Mouse (Mus musculus): Measurements from ENCODE around the gene Gpr135. TPM values are rescaled to one million over a fixed set of nuclear protein-coding genes. Genes with fewer than 3 reads are reported as not detected.
A peak's percentile ranks its signal among the peaks of the same experiment; 100 is the strongest.
"Not testable (repeated sequence)": the region's sequence is repeated elsewhere in the genome, so short reads cannot be mapped to it uniquely, and the experiment has no call there.

The Gpr135 gene
- total RNA-seq, 1 experiment from 2014 or later: not detected

DNA sequence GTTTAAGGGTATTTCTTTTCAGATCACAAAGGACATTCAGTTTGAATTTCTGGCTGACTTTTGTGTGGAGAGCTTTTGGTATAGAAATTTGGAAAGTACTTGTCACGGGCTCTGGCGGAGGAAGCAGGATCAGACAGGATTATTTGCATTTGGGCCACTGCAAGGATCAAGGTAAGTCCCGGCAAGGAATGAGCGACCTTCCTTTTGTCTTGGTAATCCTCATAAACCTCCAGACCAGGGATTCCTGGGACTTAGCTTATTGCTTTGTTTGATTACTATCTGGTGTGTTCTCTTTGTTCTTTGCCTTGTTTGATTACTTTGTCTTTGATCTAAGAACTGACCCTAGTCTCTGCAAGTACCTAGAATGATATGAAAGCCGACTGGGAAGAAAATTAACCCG lies 17.1 kb downstream of the Gpr135 start:
- ATAC-seq (replicated peaks; ENCODE audit: low read depth, poor library complexity, severe bottlenecking): no peak

DNA sequence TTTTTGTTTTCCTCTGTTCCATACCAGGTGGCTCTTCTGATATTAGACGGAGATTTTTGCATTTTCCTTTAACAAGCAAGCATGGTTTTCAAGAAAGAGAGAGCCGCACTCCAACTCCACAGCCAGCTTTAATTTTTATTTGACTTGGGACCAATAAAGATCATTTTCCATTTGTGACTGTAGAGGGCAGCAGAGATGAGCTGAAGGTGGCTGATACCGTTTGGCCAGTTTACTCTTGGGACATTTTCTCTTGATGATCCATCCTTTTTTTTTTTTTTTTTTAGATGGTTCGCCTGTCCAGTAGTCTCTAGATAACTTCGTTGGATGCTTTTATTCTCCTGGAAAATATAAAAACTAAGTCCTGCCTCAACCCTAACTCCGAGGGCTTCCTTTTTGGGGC lies 17.6 kb downstream of the Gpr135 start:
- 0 out of 2 replicates have a peak, but pooled peaks have one; percentile 36 for ATAC-seq (replicated peaks; ENCODE audit: low read depth, poor library complexity, severe bottlenecking)

DNA sequence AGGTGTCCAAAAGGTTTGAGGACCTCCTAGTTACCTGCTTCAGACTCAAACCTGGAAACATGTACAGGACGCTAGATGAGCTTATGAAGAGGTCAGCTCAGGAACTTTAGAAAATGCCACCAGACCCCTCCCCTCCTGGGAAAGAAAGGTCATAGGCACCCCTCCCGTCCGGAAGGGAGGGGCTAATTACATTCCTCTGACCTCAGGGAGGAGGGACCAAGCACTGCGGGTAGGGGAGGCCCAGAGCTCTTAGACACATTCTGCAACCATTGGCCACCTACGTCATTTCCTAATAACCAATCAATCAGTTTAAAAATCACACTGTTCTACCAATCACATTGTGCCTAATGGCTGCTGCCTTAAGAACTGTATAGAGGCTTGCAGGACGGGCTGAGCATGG lies 18.4 kb downstream of the Gpr135 start:
- ATAC-seq (replicated peaks; ENCODE audit: low read depth, poor library complexity, severe bottlenecking): no peak

DNA sequence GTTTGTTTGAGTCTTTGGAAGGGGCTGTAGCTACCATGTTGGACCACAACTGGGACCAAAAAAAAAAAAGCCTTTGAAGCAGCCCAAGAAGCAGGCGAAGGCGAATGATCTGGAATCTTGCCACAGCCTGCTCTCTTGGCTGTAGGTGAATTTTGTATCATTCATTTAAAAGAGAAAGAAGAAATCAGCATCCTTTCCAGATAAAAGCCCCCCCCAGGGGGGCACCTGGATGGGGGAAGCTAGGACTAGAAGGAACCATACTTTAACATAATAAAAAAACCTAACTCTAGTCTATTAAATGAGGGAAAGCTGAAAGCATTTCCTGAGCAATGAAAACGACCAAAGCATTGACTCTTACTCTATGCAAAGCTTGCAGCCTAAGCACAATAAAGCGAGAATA lies 20.1 kb downstream of the Gpr135 start:
- no peak for ATAC-seq (replicated peaks; ENCODE audit: low read depth, poor library complexity, severe bottlenecking)

DNA sequence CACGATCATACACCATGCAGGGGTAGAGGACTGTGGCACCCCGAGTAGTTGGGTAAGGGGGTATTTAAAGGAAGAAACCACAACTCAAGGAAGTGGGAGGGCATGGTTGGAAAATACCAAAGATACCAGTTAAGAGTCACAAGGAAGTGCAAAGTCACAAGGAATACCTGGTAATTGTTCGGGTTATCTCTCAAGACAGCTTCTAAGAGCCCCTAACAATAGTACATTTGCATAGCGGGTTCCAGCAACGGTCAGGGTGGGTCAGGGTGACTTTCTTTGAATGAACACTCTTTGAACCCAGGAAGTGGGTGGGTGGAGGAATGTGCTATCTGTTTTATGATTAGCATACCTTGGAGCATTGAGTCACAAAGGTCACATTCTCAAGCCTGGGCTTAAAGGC lies 20.8 kb downstream of the Gpr135 start:
- not testable (repeated sequence) for ATAC-seq (replicated peaks; ENCODE audit: low read depth, poor library complexity, severe bottlenecking)

DNA sequence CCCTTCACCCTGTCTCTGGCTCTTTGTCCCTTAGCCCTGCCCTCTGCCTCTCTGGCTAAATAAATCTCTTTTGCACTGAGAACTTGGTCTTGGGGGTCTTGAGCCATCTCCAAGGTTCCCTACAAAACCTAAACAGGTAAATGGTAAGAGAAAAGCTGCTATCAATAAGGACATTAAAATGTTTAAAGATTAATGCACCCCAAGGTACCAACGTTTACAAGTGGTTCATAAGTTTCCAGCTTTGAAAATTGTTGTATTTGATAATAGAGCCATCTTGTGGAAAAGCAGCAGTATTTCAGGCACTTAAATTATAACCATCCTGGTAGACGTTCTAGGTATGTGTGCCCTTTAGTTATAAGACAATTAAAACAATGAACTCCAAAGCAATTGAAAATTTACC lies 23.4 kb downstream of the Gpr135 start:
- peak; percentile 65; the same call in 1 of the 2 replicates for ATAC-seq (replicated peaks; ENCODE audit: low read depth, poor library complexity, severe bottlenecking)

DNA sequence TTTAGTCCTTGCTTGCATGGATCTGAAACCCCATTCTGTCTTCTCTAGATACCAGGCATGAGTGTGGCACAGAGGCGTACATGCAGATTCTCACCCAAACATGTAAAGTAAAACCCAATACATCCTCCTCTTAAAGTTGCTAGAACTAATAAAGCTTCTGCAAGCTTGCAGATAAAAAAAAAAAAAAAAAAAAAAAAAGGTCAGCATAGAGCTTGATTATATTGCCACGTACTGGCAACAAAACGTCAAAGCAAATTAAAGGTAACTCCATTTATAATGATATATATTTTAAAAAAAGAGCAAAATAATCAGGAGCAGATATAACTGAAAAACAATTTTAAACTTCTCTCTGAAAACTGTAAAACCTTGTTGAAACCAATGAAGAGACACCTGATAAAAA lies 29.7 kb downstream of the Gpr135 start:
- no peak for ATAC-seq (replicated peaks; ENCODE audit: low read depth, poor library complexity, severe bottlenecking)

DNA sequence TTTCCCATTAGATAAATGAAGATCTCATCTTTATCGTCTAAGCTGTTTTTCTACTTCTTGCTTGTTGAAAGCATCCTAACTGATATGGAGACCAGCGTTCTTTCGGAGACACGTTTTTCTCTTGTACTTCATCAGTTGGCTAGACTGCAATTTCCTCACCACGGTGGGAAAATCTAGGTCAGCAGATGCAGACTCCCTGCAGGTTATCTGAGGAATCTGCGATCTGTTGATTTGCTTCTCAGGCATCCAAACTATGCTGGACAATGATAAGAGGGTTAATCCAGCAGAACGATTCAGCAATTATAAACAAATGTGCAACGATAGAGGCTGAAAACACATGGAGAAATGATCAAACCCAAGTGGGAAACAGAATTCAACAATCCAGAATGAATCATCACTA lies 31.4 kb downstream of the Gpr135 start:
- no peak for ATAC-seq (replicated peaks; ENCODE audit: low read depth, poor library complexity, severe bottlenecking)

DNA sequence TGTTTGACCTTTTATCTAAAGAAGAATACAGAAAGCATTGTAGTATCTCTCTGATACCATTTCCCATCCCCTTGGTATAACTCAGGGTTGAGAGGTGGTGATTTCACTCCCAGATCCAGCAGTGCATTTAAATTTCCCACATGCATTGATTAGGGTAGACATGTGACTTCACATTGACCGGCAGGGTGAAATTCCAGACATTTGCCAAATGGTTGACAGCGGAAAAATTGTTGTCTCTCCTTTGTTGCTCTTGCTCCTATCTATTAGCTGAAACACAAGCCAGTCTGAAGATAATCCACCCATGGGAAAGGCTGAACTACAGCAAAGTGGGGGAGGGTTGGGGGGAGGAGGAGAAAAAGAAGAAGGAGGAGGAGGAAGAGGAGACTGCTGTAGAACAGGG lies 32.1 kb downstream of the Gpr135 start:
- ATAC-seq (replicated peaks; ENCODE audit: low read depth, poor library complexity, severe bottlenecking): no peak

DNA sequence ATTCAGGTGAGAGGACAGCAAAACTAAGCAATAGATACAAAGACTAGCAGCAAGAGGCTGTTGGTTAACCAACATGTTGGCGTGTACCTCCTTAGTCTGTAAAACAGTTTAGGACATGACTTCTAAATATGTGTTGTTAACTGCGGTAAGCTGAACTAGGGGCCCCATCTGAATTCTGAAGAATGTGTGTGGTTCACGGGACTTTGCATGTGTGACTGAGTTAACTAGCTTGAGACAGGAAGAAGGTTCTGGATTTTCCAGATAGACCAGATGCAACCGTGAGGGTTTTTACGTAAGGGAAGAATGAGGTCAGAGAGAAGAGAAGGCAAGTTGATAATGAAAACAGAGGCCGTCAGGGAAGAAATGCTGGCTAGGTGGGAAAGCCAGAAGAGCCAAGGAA lies 33.9 kb downstream of the Gpr135 start:
- no peak for ATAC-seq (replicated peaks; ENCODE audit: low read depth, poor library complexity, severe bottlenecking)

DNA sequence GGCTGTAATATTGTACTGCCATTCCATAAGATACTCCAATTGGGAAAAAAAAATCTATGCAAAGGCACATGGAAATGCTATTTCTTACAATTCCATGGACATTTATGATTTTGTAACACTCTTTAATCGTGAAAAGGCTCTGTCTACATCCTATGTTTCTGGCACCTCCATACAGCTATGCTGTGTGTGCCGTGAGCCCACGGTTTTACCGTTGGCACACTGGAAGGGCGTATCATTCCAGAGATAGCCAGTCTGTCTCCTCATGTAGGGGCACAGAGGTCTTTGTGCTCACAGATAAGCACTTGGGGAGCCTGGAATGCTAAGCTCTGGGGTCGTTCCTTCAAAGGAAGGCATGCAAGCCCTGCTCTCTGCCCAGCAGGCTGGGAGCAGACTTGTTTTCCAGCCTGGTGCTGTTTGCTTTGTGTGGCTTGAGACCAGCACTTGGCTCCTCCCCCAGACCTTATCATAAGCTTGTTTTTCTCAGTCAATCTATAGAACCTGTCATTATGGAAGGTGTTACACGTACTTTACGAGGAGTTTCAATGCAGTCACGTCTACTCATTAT lies 34.7 kb downstream of the Gpr135 start:
- ATAC-seq (replicated peaks; ENCODE audit: low read depth, poor library complexity, severe bottlenecking): no peak

DNA sequence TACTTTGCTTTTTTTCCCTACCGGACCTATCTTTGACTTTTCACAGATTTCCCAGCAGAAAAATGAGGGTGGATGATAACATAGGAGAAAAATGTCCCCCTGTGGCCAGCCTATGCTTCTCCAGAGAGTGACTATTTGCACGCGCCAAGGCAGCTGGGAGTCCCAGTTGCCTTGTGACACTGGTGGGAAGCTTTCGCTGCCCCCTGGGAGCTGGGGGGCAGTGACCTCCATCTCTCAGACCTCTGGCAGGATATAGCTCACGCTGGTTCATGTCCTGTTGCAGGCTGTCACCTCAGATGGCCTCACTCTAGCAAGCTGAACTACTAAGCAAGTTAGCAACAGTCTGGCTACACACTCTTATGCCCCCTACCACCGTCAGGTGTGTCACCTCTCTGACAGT lies 39.1 kb downstream of the Gpr135 start:
- ATAC-seq (replicated peaks; ENCODE audit: low read depth, poor library complexity, severe bottlenecking): no peak

DNA sequence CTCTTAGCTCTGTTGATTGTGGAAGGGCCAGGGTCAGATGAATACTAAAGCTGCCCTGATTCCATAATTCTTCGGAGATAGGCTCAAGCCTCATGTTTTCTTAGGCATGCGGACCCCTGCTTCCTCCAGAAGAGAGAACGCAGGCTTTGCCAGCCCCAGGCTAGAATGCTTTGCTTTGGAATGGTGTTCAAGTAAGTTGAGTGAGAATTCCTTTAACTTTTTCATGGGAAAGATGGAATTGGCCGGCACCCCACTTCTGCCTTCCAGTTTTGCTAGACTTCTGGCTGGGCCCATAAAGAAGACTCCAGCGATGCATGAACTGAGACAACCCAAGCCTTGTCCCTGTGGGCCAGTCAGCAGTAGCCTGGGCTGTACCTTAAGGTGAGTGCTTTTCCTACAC lies 39.8 kb downstream of the Gpr135 start:
- no peak for ATAC-seq (replicated peaks; ENCODE audit: low read depth, poor library complexity, severe bottlenecking)

DNA sequence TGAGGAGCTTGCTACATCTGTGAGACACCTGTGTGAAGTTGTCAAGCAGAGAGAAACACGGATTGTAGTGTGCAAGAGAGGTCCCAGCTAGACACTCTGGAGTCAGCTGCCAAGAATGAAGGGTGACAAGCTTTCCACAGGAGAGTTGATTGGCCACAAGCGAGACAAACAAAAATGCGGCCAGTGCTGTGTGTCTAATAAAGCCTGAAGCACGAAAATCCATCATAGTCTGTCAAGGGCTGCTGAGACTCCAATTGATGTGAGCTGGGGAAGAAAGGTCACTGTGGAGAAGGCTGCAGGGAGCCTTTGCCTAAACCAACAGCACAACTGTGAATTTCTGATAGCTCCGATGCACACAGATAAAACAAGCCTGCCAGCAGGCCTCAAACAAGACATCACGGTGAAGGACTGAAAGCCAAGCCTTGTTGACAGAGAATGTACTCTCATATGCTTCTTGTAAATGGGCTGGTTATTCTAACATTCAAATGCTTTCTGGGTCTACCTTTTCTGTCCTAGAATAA lies 45.6 kb downstream of the Gpr135 start:
- no peak for ATAC-seq (replicated peaks; ENCODE audit: low read depth, poor library complexity, severe bottlenecking)

DNA sequence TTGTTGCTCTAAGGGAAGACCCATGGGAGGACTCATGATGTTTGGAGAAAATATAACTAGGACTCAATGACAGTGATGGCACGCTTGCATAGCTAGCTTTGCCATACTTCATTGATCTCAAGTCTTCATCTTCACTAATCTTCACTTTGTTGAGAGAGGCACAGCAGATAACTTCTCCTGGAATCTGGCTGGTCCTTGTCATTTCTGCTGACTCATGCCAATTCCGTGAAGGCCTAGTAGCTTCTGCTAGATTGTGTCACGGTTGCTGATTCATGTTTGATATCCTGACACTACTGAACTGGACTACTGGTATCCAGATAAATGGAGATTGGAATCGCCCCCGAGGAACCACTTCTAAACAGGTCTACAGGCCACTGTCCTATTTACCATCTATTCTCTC lies 47.4 kb downstream of the Gpr135 start:
- no peak for ATAC-seq (replicated peaks; ENCODE audit: low read depth, poor library complexity, severe bottlenecking)

DNA sequence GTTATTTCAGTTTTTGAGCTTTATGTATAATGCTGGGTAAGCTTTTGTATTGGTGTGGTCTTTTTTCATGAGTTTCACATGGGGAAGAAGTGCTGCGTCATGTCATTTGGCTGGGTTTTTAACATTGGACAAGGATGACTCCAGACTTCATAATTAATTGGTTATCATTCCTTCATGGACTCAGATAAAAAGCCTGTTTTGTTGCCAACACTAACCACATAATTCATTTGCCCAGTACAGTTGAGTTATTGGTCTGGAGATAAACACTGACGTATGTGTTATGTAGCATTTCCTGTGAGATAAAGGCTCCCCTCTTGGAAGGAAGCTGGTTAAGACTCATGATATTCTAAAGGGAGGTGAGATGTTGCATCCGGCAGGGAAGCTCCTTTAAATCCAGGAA lies 48.1 kb downstream of the Gpr135 start:
- peak; percentile 52; the same call in 1 of the 2 replicates for ATAC-seq (replicated peaks; ENCODE audit: low read depth, poor library complexity, severe bottlenecking)

DNA sequence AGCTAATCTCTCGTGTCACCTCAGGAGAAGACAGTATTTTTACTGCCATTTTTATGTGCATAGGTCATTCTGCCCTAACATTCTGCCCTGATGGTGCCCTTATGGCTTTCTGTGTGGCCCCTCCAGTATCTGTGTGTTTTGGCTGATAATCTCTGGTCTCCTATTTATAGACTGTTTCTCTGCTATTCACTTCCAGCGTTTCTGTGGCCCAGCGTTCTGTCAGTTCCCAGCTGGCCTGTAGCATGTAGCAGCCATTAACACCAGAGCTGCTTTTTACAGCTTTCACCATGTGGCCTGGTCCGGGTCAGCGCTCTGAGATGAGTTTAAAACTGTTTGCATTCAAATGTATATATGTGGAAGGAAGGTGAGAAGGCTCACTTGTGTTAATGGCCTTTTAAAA lies 49.4 kb downstream of the Gpr135 start:
- ATAC-seq (replicated peaks; ENCODE audit: low read depth, poor library complexity, severe bottlenecking): no peak

DNA sequence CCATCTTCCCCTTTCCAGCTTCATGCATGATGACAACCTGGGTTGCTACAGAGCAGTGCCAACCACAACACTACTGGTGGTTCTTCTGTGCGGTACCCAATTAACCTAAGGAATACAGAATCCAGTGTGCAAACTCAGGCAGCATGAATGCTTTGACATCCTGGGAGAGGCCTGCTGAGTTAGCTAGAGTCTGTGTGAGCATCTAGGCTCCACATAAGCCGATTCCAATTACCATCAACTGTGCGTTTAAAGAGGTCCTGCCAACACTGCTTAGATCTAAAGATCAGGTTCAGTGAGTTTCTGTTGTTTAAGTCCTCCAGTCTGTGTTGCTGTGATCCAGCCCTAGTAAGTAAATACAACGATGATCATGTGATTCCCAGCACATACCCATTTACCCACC lies 50.6 kb downstream of the Gpr135 start:
- ATAC-seq (replicated peaks; ENCODE audit: low read depth, poor library complexity, severe bottlenecking): no peak

Other genes starting within 250 kb of the Gpr135 start
- 20.0 and 20.8 TPM in 2 replicates for gene Daam1, start 240.0 kb downstream of the Gpr135 start, total RNA-seq (2017)
- 0.64 and 1.0 TPM in 2 replicates for gene L3hypdh, start 14.3 kb upstream of the Gpr135 start, total RNA-seq (2017)
- 33.1 and 54.9 TPM in 2 replicates for gene Jkamp, start 14.5 kb upstream of the Gpr135 start, total RNA-seq (2017)
- not detected in 2 replicates for gene Ccdc175, start 113.9 kb upstream of the Gpr135 start, total RNA-seq (2017)